Mouse (Mus musculus) liver, adult (tissue): ENCODE measurements around the gene Zfp946.
A peak's percentile ranks its signal among the peaks of the same experiment; 100 is the strongest.

Experiments used
- GATA4 ChIP-seq: IDR thresholded peaks from 2 replicates; pipeline ENCODE4 v1.6.1; 2014; ENCODE audit warnings: mild to moderate bottlenecking, low read length; ENCODE audit not compliant: insufficient replicate concordance

Gene Zfp946

DNA sequence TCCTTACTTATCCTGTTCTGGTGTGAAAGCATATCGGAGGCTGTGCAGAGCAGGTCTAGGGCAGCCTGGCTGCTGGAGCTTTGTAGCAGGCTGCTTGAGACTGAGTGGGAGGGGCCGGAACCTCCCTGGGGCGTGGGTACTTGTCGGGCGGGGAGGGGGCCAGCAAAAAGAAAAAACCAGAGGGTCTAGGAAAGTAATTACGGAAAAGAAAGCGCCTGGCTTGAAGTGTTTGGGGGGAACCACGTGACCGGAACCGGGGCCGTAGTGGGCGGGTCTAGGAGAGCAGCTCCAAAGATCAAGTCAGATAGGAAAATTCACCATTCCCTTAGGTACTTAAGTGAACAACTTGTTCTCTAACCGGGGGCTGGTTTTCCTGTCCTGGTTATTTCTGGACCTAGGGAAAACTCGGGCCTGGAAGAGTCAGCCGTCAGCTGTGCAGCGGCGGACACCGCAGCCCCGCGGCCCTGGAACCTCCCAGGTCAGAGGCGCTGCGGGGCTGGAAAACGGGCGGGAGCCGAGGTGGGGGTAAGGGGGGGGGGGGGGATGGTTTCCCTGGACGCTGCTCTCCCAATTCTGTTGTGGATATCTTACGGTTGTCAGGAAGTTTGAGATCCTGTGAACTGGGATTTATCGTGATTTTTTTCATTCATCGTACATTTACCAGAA lies at the start of gene Zfp946:
Zfp946 (plus strand) TSS at position 271 of the 666 bp plus-strand sequence.
- peak; percentile 88 for TF ChIP-seq GATA4

DNA sequence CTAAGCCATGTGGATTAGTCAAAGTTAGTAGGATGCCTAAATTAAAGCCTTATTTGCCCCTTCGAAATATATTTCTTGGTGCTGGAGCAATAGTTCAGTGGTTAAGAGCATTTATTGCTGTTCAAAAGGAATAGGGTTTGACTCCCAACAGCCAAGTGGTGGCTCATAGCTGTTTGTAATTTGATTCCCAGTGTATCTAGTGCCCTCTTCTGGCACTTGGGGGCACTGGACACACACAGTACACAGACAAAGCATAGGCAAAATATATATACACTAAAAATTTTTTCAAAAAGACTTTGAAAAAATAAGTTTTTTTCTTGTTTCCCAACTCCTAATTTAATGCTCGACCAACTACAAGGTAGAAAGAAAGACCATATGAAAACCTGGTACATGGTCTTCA lies 13.3 kb upstream of the Zfp946 start:
- TF ChIP-seq GATA4: no peak

DNA sequence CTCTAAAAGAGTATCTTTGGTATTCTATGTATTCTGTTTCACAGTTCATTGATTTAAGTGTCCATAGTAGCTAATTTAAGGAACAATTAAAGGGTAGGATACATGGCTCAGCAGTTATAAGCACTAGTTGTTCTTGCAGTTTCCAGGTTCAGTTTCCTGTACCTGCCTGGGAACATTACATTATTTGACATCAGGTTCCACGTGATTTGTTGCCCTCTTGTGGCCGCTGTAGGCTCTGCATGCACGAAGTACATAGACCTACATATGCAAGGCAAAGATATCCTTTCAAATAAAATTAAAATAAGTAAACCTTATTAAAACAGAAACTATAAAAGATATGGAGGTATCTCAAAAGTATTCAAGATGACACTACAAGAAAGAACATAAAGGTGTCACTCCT lies 6.5 kb upstream of the Zfp946 start:
- TF ChIP-seq GATA4: no peak

DNA sequence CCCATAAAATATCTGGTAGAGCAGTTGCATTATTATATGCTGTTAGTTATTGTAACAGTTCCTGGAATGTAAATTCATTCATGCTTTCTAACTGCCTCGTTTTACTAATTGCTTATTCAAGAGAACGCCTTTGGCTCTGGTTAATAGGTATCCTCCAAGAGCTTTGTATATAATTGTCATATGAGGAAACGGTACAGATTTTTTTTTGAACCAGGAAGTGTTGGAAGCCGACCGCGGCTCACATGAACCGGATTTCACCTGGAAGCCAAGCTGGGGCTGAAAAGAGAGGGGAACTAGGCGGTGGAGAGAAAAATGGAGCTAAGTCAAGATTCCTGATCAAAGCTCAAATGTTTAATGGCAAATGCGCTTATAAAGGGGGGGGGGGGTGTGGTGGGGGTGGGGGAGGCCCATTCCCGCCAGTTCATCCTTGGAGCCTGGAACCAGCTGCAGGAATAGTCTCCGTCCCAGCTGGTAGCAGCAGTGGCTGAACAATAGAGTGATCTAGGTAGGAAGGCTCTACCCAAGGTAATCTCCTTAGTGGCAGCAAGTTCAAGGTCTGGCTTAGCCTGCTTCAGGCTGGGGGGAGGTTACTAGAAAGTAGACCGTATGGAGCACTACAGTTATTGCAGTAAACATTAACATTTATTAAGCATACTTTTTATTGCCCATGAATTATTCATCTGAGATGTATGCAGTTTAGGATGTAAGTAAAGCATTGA lies 773 bp downstream of the Zfp946 start:
- TF ChIP-seq GATA4: no peak

DNA sequence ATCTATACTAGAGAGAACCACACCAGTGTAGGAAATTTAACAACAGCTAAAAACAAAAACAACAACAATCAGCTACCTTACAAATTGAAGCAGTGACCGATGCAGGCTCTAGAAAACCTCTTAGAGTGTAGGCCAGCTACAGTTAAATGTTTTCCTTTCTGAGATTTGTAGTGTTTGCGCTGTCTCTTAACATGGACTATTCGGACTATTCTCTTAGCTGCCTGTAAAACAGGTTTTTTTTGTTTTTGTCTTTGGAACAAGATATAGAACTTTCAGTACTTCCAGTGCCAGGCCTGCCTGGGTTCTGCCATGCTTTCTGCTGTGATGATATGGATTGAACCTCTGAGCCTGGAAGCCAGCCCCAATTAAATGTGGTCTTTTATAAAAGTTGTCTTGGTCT lies 23.7 kb downstream of the Zfp946 start:
- TF ChIP-seq GATA4: no peak

DNA sequence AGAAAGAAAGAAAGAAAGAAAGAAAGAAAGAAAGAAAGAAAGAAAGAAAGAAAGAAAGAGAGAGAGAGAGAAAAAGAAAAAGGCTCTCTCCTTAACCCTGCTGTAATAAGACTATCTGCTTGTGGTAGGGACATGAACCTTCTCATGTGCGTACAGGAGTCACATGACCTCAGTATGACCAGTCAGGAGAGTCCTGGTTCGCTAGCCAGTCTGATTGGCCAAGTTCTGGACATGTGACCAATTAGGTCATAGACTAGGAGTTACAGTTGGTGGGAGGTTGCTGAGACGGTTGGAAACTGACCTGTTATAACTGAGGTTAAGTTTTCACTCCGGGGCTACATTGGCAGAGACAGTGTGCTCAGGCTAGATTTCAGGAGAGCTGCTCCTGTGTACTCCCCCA lies 73.1 kb downstream of the Zfp946 start:
- TF ChIP-seq GATA4: no peak
